ENCODE assay signal across 19 mouse cellular contexts in the genomic region with DNA sequence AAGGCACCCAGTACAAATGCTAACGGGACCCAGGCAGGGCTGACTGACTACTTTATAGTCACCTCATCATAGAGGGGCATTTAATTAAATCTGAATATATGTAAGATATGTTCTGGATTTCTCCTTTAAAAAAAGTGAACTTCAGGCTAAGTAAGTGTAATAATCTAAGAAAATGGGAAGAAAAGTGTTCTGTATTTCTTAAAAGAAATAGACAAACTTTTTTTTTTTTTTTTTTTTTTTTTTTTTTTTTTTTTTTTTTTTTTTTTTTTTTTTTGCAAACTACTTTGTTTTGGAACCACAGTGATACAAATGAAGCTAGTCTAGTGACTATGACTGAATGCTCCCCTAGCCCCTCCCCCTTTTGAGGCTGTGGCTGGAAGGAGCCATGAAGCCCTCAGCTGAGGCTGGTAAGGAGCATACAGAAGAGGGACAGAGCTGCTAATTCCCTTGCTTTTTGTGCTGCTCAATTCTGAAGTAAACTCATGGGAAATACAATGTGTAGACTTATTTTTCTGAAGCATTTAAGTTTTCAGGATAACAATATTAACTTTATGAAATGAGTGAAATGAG.
DNase-seq lines count a peak whose midpoint lies in the region; ATAC-seq lines count a peak whose summit lies in the region.
"Had no signal": no experiment of that assay in that cellular context is flagged by ENCODE, and none has a peak within 500 bp of the region (broad histone marks: within the 10 kb centered on the region; RNA-seq: fewer than 3 reads in every experiment).

No protein-coding gene starts in this region.

- peak overlapping the region; percentile 50; the same call in 1 of the 2 replicates for H3K27ac ChIP-seq in heart, embryonic 13.5 days (replicated peaks)
- H3K27ac ChIP-seq in neural tube, embryonic 12.5 days: no peak overlapping the region
- H3K27ac ChIP-seq: embryonic facial prominence, embryonic 15.5 days; kidney, postnatal 0 days; limb, embryonic 13.5 days; liver, embryonic 13.5 days; stomach, postnatal 0 days had no signal

- H3K4me1 ChIP-seq in heart, embryonic 13.5 days: peaks cover 26% of the 10 kb centered on the region
- H3K4me1 ChIP-seq in neural tube, embryonic 12.5 days: no peaks in the 10 kb centered on the region
- H3K4me1 ChIP-seq: embryonic facial prominence, embryonic 15.5 days; liver, embryonic 13.5 days had no signal

- H3K36me3 ChIP-seq in heart, embryonic 13.5 days: no peaks in the 10 kb centered on the region
- no peaks in the 10 kb centered on the region for H3K36me3 ChIP-seq in neural tube, embryonic 12.5 days
- H3K36me3 ChIP-seq: embryonic facial prominence, embryonic 15.5 days; forebrain, embryonic 10.5 days; limb, embryonic 13.5 days; liver, embryonic 13.5 days had no signal

- ATAC-seq in heart, embryonic 13.5 days (ENCODE audit: extremely low read depth, insufficient number of reproducible peaks, low FRiP score, low TSS enrichment): no peak
- ATAC-seq in neural tube, embryonic 12.5 days (ENCODE audit: low FRiP score, low read depth): peak; percentile 68; the same call in 1 of the 2 replicates
- ATAC-seq: hindbrain, embryonic 16.5 days had no signal

- H3K4me2 ChIP-seq in heart, embryonic 13.5 days: no peak overlapping the region
- no peak overlapping the region for H3K4me2 ChIP-seq in neural tube, embryonic 12.5 days (replicated peaks)
- H3K4me2 ChIP-seq: embryonic facial prominence, embryonic 15.5 days; limb, embryonic 13.5 days; liver, embryonic 13.5 days had no signal

- no peak for DNase-seq in heart, postnatal 4 days
- DNase-seq in neural tube, embryonic 10.5 days (ENCODE audit: extremely low spot score, low spot score): no peak
- DNase-seq in embryo, embryonic 11 days: peak; percentile 43
- no peak for DNase-seq in cerebellum, postnatal 36 days
- DNase-seq in layer of hippocampus, postnatal 25 days (ENCODE audit: extremely low spot score in 1 of 2, low spot score in 1 of 2): no peak
- DNase-seq: cerebellum, adult 18-20 months; kidney, adult 11 months; liver, embryonic 13.5 days; midbrain, embryonic 14.5 days; right cerebral cortex, adult 18-20 months had no signal

- H3K9me3 ChIP-seq in heart, embryonic 13.5 days: no peaks in the 10 kb centered on the region
- H3K9me3 ChIP-seq in neural tube, embryonic 12.5 days: no peaks in the 10 kb centered on the region
- H3K9me3 ChIP-seq: embryonic facial prominence, embryonic 15.5 days; forebrain, embryonic 10.5 days; G1E; limb, embryonic 13.5 days; liver, embryonic 13.5 days had no signal

- no peaks in the 10 kb centered on the region for H3K27me3 ChIP-seq in heart, embryonic 13.5 days (replicated peaks)
- no peaks in the 10 kb centered on the region for H3K27me3 ChIP-seq in neural tube, embryonic 12.5 days (replicated peaks)
- H3K27me3 ChIP-seq: embryonic facial prominence, embryonic 15.5 days; limb, embryonic 13.5 days; liver, embryonic 13.5 days had no signal

- no peak overlapping the region for H3K9ac ChIP-seq in heart, embryonic 13.5 days
- no peak overlapping the region for H3K9ac ChIP-seq in neural tube, embryonic 12.5 days
- H3K9ac ChIP-seq: embryonic facial prominence, embryonic 15.5 days; limb, embryonic 13.5 days; liver, embryonic 13.5 days had no signal

- 78% methylated on average over 1 of the region's 1 CpGs for WGBS in heart, embryonic 13.5 days
- 67% methylated on average over 1 of the region's 1 CpGs for WGBS in neural tube, embryonic 12.5 days

- no peak overlapping the region for H3K4me3 ChIP-seq in heart, embryonic 13.5 days
- H3K4me3 ChIP-seq in neural tube, embryonic 12.5 days: no peak overlapping the region
- H3K4me3 ChIP-seq: embryonic facial prominence, embryonic 15.5 days; forebrain, embryonic 10.5 days; limb, embryonic 13.5 days; liver, embryonic 13.5 days had no signal
